Mouse (Mus musculus): ENCODE data around the gene Ptpn13. TPM values are rescaled to one million over a fixed set of nuclear protein-coding genes. Genes with fewer than 3 reads are reported as not detected.
A peak's percentile ranks its signal among the peaks of the same experiment; 100 is the strongest.

The Ptpn13 gene
- total and polyA plus RNA-seq, 3 experiments = 0.04 TPM; not detected in 2

- peak overlapping the region; percentile 23 for H3K4me2 ChIP-seq (ENCODE audit: insufficient read depth, low read depth, poor library complexity, severe bottlenecking)
- peak overlapping the region; percentile 94 for H3K27ac ChIP-seq (ENCODE audit: insufficient read depth, low read depth)
- H3K36me3 ChIP-seq (replicated peaks in 1 of 2; ENCODE audit: control insufficient read depth in 1 of 2, insufficient read depth in 1 of 2, low read length in 1 of 2) = no peaks in the 10 kb centered on the region
- peak; percentile 84 for DNase-seq (ENCODE audit: extremely low read depth)
- peak; percentile 95 for TF ChIP-seq JUND (conservative IDR thresholded peaks at IDR 0.05; ENCODE audit: low read depth, low read length)
- no peak for TF ChIP-seq ZMIZ1 (IDR thresholded peaks at IDR 0.05; ENCODE audit: low read depth, low read length)
- TF ChIP-seq MXI1 (IDR thresholded peaks at IDR 0.05; ENCODE audit: low read depth, low read length) = peak; percentile 79
- TF ChIP-seq ZC3H11A (IDR thresholded peaks at IDR 0.05; ENCODE audit: low read depth, low read length) = no peak
- TF ChIP-seq GABPA (IDR thresholded peaks at IDR 0.05; ENCODE audit: insufficient replicate concordance, low read depth, low read length) = no peak
- TF ChIP-seq SIN3A (IDR thresholded peaks at IDR 0.05; ENCODE audit: low read length) = peak; percentile 69; the same call in 1 of the 2 replicates
- TF ChIP-seq RAD21 (IDR thresholded peaks at IDR 0.05; ENCODE audit: low read depth, low read length) = no peak
- peak; percentile 93 for TF ChIP-seq MAX (IDR thresholded peaks at IDR 0.05; ENCODE audit: low read length)
- TF ChIP-seq MEF2A (IDR thresholded peaks at IDR 0.05; ENCODE audit: borderline replicate concordance, low read depth, low read length) = peak; percentile 89
- TF ChIP-seq CHD2 (IDR thresholded peaks at IDR 0.05; ENCODE audit: low read length) = peak; percentile 61
- peak; percentile 89 for TF ChIP-seq RCOR1 (conservative IDR thresholded peaks at IDR 0.05; ENCODE audit: low read depth, low read length)
- no peak for TF ChIP-seq UBTF (IDR thresholded peaks at IDR 0.05; ENCODE audit: low read depth, low read length)
- peak; percentile 41 for TF ChIP-seq TCF12 (IDR thresholded peaks at IDR 0.05; ENCODE audit: low read depth, low read length)
- no peak for TF ChIP-seq USF1 (IDR thresholded peaks at IDR 0.05; ENCODE audit: low read depth, low read length)
- peak; percentile 96 for TF ChIP-seq MYC (IDR thresholded peaks at IDR 0.05; ENCODE audit: low read depth, low read length)
- TF ChIP-seq KAT2A (IDR thresholded peaks at IDR 0.05; ENCODE audit: insufficient replicate concordance, low read length) = no peak
- no peak for TF ChIP-seq POLR2A (IDR thresholded peaks at IDR 0.05; ENCODE audit: low read depth, low read length)
- TF ChIP-seq SMC3 (IDR thresholded peaks at IDR 0.05; ENCODE audit: low read depth, low read length) = peak; percentile 3; the same call in 1 of the 2 replicates
- TF ChIP-seq MAFK (IDR thresholded peaks at IDR 0.05; ENCODE audit: insufficient replicate concordance, low read length) = peak; percentile 67; the same call in 1 of the 2 replicates
- TF ChIP-seq EP300 (IDR thresholded peaks at IDR 0.05; ENCODE audit: low read length) = peak; percentile 94
- TF ChIP-seq TBP (conservative IDR thresholded peaks at IDR 0.05; ENCODE audit: low read depth, low read length) = 0 out of 2 replicates have a peak, but pooled peaks have one; percentile 7
- peak; percentile 98 for TF ChIP-seq IRF4 (IDR thresholded peaks at IDR 0.05; ENCODE audit: low read depth, low read length)
- TF ChIP-seq BHLHE40 (IDR thresholded peaks at IDR 0.05; ENCODE audit: low read depth, low read length) = peak; percentile 90
- no peak for TF ChIP-seq POLR2AphosphoS2 (IDR thresholded peaks at IDR 0.05; ENCODE audit: low read depth, low read length)
- no peak for TF ChIP-seq NELFE (IDR thresholded peaks at IDR 0.05; ENCODE audit: low read depth, low read length)
- TF ChIP-seq MAZ (IDR thresholded peaks at IDR 0.05; ENCODE audit: low read depth, low read length) = no peak
- no peak for TF ChIP-seq ZKSCAN1 (IDR thresholded peaks at IDR 0.05; ENCODE audit: borderline replicate concordance, low read depth, low read length)
- peak; percentile 47; the same call in 1 of the 2 replicates for TF ChIP-seq HCFC1 (IDR thresholded peaks at IDR 0.05; ENCODE audit: low read depth, low read length)
- TF ChIP-seq ZNF384 (IDR thresholded peaks at IDR 0.05; ENCODE audit: low read depth, low read length) = no peak
- TF ChIP-seq JUN (IDR thresholded peaks at IDR 0.05; ENCODE audit: insufficient read depth, low read depth, low read length) = peak; percentile 93
- peak; percentile 94 for TF ChIP-seq ETS1 (conservative IDR thresholded peaks at IDR 0.05; ENCODE audit: low read depth, low read length)
- no peak for TF ChIP-seq NRF1 (IDR thresholded peaks at IDR 0.05; ENCODE audit: low read depth, low read length)
- TF ChIP-seq E2F4 (IDR thresholded peaks at IDR 0.05; ENCODE audit: insufficient replicate concordance, low read depth, low read length) = no peak
- TF ChIP-seq CTCF (conservative IDR thresholded peaks at IDR 0.05 in 1 of 2, IDR thresholded peaks at IDR 0.05 in 1 of 2; ENCODE audit: low read depth in 2 of 2, low read length in 2 of 2) = no peak
- peak; percentile 50; the same call in 1 of the 2 replicates for TF ChIP-seq ELF1 (IDR thresholded peaks at IDR 0.05; ENCODE audit: low read depth, low read length)
- no peak for TF ChIP-seq USF2 (conservative IDR thresholded peaks at IDR 0.05; ENCODE audit: low read depth, low read length)
- no peak for TF ChIP-seq CHD1 (IDR thresholded peaks at IDR 0.05; ENCODE audit: low read depth, low read length)
- TF ChIP-seq PAX5 (IDR thresholded peaks at IDR 0.05; ENCODE audit: low read length) = no peak
- in situ Hi-C loops (cut with MboI; ENCODE audit: low pct_ligation_motif_present, low pct_unique_long_range_greater_than_20kb, low sequenced_read_pairs) (no loop called here), dilution Hi-C loops (cut with MboI; ENCODE audit: extremely low pct_ligation_motif_present, extremely low pct_unique_long_range_greater_than_20kb, low sequenced_read_pairs) (no loop called here)
- no peaks in the 10 kb centered on the region for H3K79me2 ChIP-seq (replicated peaks; ENCODE audit: control insufficient read depth, extremely low read depth, insufficient read depth, poor library complexity, severe bottlenecking)
- H3K4me3 ChIP-seq (replicated peaks in 1 of 3; ENCODE audit: low read depth in 2 of 3, low read length in 2 of 3, poor library complexity in 1 of 3) = peak overlapping the region in 1 of 3 experiments; percentile 35
- H3K9me3 ChIP-seq (replicated peaks; ENCODE audit: low read length) = no peaks in the 10 kb centered on the region
- H3K4me1 ChIP-seq (ENCODE audit: control insufficient read depth in 1 of 2, insufficient read depth in 2 of 2) = peaks cover 12 to 22% of the 10 kb centered on the region in 2 experiments
- H3K27me3 ChIP-seq (replicated peaks) = no peaks in the 10 kb centered on the region
- H3K9ac ChIP-seq (ENCODE audit: insufficient read depth, low read depth) = peak overlapping the region; percentile 56; the same call in 1 of the 2 replicates
Measured at GRCm38 (mm10) chr5:103518797-103519468, 93.9 kb downstream of the Ptpn13 start.

Measured in CH12.LX (cell line).